Mouse (Mus musculus): ENCODE measurements around the gene Mettl7b.

GRCm38 (mm10) chr10:128960590-128961584, at the start of gene Mettl7b:
- TF ChIP-seq CTCF (IDR thresholded peaks at IDR 0.05; ENCODE audit: insufficient read depth, low read length) (no peak), POLR2A (IDR thresholded peaks at IDR 0.05; ENCODE audit: borderline replicate concordance, extremely low read depth, low read depth, low read length) (no peak)

All from lung, adult 2 months (tissue).